Mouse (Mus musculus) forebrain, embryonic 16.5 days (tissue): Measurements from ENCODE around the gene Spns3. TPM values are rescaled to one million over a fixed set of nuclear protein-coding genes. Genes with fewer than 3 reads are reported as not detected.
A peak's percentile ranks its signal among the peaks of the same experiment; 100 is the strongest.

Experiments
- ATAC-seq: fragments of 200-750 bp; cut with Nextera tagmentation; 2 replicates; pipeline ENCODE4 v1.8.0; 2017; ENCODE audit warnings: mild to moderate bottlenecking, moderate library complexity
- H3K27ac ChIP-seq: fragments of 300-500 bp; sonication (generic); 2 replicates; pipeline ENCODE4 v1.5.1; 2014; ENCODE audit warnings: low read length, control low read depth
- H3K27me3 ChIP-seq: fragments of 300-500 bp; sonication (generic); replicated peaks from 2 replicates; pipeline ENCODE4 v1.6.1; 2014; ENCODE audit warnings: low read length; ENCODE audit not compliant: control insufficient read depth, insufficient read depth
- H3K36me3 ChIP-seq: fragments of 300-500 bp; sonication (generic); 2 replicates; pipeline ENCODE4 v1.6.1; 2014; ENCODE audit not compliant: control insufficient read depth, insufficient read depth
- H3K4me1 ChIP-seq: fragments of 300-500 bp; sonication (generic); replicated peaks from 2 replicates; pipeline ENCODE4 v1.6.1; 2014; ENCODE audit warnings: low read length; ENCODE audit not compliant: control insufficient read depth, insufficient read depth
- H3K4me2 ChIP-seq: fragments of 300-500 bp; sonication (generic); 2 replicates; pipeline ENCODE4 v1.6.1; 2014; ENCODE audit warnings: mild to moderate bottlenecking, low read length, control low read depth
- H3K4me3 ChIP-seq: fragments of 300-500 bp; sonication (generic); replicated peaks from 2 replicates; pipeline ENCODE4 v1.5.1; 2014; ENCODE audit warnings: mild to moderate bottlenecking, low read length, control low read depth
- H3K9ac ChIP-seq: fragments of 300-500 bp; sonication (generic); replicated peaks from 2 replicates; pipeline ENCODE4 v1.6.1; 2014; ENCODE audit warnings: low read depth, low read length, control low read depth
- H3K9me3 ChIP-seq: fragments of 300-500 bp; sonication (generic); 2 replicates; pipeline ENCODE4 v1.6.1; 2016; ENCODE audit warnings: low read length; ENCODE audit not compliant: control insufficient read depth
- WGBS: fragments of 180-500 bp; shearing (Covaris S2); extraction: QIAGEN DNeasy Blood & Tissue Kit; methylation state at CpG from one replicate; pipeline ENCODE4 v1.1.7; 2014; 5-methylcytosine and 5-hydroxymethylcytosine counted together
- polyA plus RNA-seq: library from polyadenylated mRNA; unstranded; fragments of >200 nt; fragmentation: Nextera tagmentation; extraction: Ambion mirVana; gene quantifications from 2 replicates; pipeline ENCODE4 v1.2.1, GENCODE M21; 2015

Gene Spns3
- polyA plus RNA-seq, 1 experiment from 2014 or later: not detected

DNA sequence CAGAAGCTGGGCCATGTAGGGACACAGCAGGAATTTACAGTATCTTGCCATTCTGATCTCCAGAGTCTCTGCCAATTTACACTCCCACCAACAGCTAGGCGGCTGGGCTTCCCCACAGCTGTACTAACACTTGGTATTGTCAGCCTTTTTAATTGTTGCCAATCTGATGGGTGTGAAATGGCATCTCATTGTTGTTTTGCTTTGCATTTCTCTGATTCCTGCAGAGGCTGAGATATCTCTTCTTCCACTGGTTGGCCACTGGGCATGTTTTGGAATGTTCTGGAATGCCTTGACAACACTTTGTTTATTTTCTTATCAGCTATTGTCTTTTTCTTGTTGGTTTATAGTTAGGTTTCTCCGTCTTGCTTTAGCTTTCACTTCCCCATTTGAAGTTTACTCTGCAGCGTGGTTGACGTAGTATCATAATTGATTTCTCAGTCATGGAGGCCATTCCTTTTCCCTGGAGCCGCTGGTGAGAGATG, 88.8 kb downstream of the Spns3 start:
- Histone ChIP-seq H3K9ac (no peak overlapping the region), H3K36me3 (0 out of 2 replicates have a peak, but pooled peaks cover 6% of the 10 kb centered on the region), H3K4me1 (no peaks in the 10 kb centered on the region), H3K27me3 (no peaks in the 10 kb centered on the region), H3K27ac (no peak overlapping the region), H3K4me3 (no peak overlapping the region), H3K4me2 (no peak overlapping the region), H3K9me3 (no peaks in the 10 kb centered on the region)
- no peak for ATAC-seq
- 67% methylated on average over 5 of the region's 5 CpGs for WGBS

DNA sequence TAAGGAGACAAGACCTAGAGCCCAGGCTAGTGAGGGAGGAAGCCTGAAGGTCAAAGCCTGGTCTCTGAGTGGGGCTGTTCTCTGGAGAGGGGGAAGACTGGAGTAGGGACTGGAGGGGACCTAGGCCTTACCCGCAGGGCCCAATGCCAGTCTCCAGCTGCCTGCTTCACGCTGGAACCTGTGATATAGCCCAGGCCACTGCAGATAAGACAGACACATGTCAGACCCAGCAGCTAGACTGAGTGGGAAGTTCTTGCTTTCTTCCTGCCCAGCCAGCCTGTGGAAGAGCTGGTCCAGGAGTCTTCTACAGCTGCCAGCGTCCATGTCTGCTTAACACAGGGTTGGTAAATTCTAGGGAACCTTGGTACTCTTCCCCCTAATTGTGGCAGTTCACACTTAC, 91.8 kb downstream of the Spns3 start:
- Histone ChIP-seq H3K4me3 (no peak overlapping the region), H3K27ac (no peak overlapping the region), H3K4me2 (no peak overlapping the region), H3K36me3 (peaks cover 8% of the 10 kb centered on the region; the same call in 1 of the 2 replicates), H3K9ac (no peak overlapping the region), H3K27me3 (no peaks in the 10 kb centered on the region), H3K9me3 (no peaks in the 10 kb centered on the region), H3K4me1 (no peaks in the 10 kb centered on the region)
- WGBS: 87% methylated on average over 3 of the region's 3 CpGs
- ATAC-seq: no peak

DNA sequence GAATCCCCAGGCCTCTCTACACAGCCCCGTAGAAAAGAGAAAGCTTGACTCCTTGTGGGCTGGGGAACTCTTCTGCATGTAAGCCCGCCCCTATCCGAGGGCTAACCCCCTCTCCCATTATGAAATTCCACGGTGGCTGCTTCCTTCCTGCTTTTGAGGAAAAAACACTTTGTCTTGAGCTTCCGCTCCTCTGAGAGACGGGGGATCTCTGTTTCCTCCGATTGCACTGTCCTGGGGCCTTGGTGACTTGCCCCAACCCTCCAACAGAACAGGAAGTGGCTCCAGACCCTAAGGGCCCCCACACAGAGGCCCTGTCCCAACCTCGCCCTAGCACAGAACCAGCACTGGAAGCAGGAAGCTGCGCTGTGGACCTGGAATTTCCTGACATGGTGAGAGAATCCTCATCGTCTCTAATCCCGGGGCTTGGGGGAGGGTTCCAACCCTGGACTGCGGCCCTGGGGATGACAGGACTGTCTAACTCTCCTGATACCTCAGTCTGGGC, 92.3 kb downstream of the Spns3 start:
- Histone ChIP-seq H3K27me3 (no peaks in the 10 kb centered on the region), H3K4me1 (no peaks in the 10 kb centered on the region), H3K27ac (no peak overlapping the region), H3K4me3 (no peak overlapping the region), H3K9me3 (no peaks in the 10 kb centered on the region), H3K4me2 (no peak overlapping the region), H3K36me3 (peaks cover 5% of the 10 kb centered on the region; the same call in 1 of the 2 replicates), H3K9ac (no peak overlapping the region)
- WGBS: 80% methylated on average over 12 of the region's 12 CpGs
- no peak for ATAC-seq

DNA sequence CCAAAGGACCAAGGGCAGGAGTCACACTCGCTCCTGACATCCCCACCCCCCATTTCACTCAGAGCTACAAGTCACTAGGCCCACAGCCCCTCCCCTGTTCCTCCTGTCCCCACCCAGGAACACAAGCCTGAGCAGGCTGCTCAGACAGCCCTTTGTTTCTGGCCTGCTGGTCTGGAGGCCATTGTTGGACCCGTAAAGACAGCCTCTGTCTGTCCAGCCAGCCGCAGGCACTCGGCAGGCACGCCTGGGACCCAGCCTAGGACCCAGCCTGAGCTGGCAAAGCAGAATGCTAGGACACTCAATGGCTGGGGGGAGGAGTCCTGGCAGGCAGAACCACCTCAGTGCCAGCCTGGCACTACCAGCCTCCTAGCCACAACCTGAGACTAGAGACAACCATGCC, 94.6 kb downstream of the Spns3 start:
- Histone ChIP-seq H3K9ac (no peak overlapping the region; the same call in 1 of the 2 replicates), H3K27me3 (no peaks in the 10 kb centered on the region), H3K27ac (no peak overlapping the region), H3K9me3 (no peaks in the 10 kb centered on the region), H3K4me2 (no peak overlapping the region), H3K4me3 (no peak overlapping the region), H3K4me1 (no peaks in the 10 kb centered on the region), H3K36me3 (peaks cover 10% of the 10 kb centered on the region)
- peak; percentile 65 for ATAC-seq
- 28% methylated on average over 5 of the region's 5 CpGs for WGBS

DNA sequence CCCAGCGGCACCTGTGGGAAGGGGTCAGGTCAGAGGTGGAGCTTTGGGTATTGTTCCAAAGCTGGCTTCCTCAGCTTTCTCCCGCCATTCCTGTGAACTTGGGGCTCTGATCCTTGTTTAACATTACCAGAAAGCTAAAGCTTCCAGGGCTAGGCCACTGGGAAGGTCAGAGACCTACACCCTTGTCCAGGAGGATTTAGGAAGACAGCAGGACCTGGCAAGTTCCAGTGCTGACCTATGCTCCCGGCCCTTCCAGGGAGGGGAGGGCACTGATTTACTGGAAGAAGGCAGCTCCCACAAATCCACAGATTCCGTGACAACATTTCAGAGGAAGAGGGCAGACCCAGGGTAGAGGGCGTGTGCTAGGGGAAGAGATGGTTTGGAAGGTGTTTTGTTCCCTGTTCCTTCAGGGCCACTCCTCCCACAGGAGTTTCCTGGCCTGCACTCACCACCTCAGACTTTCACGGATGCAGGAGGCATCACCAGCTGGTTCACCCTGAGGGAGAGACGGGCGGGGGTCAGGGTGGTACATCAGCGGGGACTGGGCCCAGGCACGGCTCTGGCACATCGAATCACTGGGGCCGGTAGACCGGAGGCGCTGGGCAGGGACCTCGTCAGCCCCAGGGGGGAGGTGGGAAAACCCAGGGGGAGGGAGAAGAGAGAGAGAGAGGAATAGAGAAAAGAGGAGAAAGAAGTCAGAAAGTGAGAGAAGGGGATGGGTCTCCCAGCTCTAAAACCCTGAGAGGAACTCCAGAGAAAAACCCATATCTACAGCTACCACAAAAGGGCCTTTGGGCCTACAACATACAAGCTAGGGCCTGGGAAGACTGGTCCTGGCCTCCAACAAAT, 97.0 kb downstream of the Spns3 start:
- ATAC-seq: no peak
- no peak overlapping the region for H3K4me3 ChIP-seq
- no peak overlapping the region for H3K27ac ChIP-seq
- no peaks in the 10 kb centered on the region for H3K4me1 ChIP-seq
- H3K9ac ChIP-seq: no peak overlapping the region
- no peaks in the 10 kb centered on the region for H3K9me3 ChIP-seq
- no peaks in the 10 kb centered on the region for H3K27me3 ChIP-seq
- 64% methylated on average over 15 of the region's 15 CpGs for WGBS
- H3K4me2 ChIP-seq: no peak overlapping the region
- peaks cover 31% of the 10 kb centered on the region for H3K36me3 ChIP-seq

DNA sequence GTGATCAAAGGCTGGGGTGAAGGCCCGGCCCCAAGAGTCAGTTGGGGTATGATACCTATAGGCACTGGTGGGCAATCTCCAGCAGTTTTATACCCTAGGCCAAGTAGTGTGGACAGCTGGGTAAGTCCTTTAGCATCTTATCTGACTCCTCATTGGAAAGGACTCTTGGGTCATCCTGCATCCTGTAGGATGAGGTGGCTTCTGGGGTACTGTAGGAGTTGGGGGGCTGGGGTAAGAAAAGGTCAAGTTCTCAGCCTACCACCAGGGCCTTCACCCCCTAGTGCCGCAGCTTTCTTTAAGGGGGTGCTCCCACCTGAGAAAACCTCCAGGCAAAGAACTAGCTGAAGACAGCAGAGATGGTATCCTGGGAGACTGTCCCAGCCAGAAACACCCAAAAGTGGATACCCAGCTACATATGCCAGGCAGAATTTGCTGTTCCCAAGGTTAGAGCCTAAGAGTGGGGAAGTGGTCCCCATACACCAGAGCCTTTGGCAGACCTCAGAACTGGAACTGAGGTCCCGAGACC, 98.1 kb downstream of the Spns3 start:
- ATAC-seq: no peak
- H3K4me3 ChIP-seq: no peak overlapping the region
- H3K27me3 ChIP-seq: no peaks in the 10 kb centered on the region
- H3K36me3 ChIP-seq: peaks cover 40% of the 10 kb centered on the region
- WGBS: 80% methylated on average over 3 of the region's 3 CpGs
- no peaks in the 10 kb centered on the region for H3K4me1 ChIP-seq
- no peak overlapping the region for H3K27ac ChIP-seq
- no peak overlapping the region for H3K9ac ChIP-seq
- no peaks in the 10 kb centered on the region for H3K9me3 ChIP-seq
- no peak overlapping the region for H3K4me2 ChIP-seq

GRCm38 (mm10) chr11:72447475-72447874, 102.8 kb downstream of the Spns3 start:
- WGBS: 91% methylated on average over 8 of the region's 8 CpGs

GRCm38 (mm10) chr11:72446311-72447105, 103.8 kb downstream of the Spns3 start:
- 94% methylated on average over 6 of the region's 6 CpGs for WGBS
- Histone ChIP-seq H3K27me3 (no peaks in the 10 kb centered on the region), H3K36me3 (peaks cover 79% of the 10 kb centered on the region), H3K4me2 (no peak overlapping the region), H3K9me3 (no peaks in the 10 kb centered on the region), H3K4me3 (no peak overlapping the region), H3K9ac (no peak overlapping the region), H3K4me1 (peaks cover 13% of the 10 kb centered on the region), H3K27ac (no peak overlapping the region)
- no peak for ATAC-seq

More at GRCm38 (mm10) chr11:72447475-72447874, 102.8 kb downstream of the Spns3 start:
- Histone ChIP-seq H3K9ac (no peak overlapping the region), H3K9me3 (no peaks in the 10 kb centered on the region), H3K27ac (no peak overlapping the region), H3K4me3 (no peak overlapping the region), H3K27me3 (no peaks in the 10 kb centered on the region), H3K4me2 (no peak overlapping the region), H3K36me3 (peaks cover 81% of the 10 kb centered on the region), H3K4me1 (peaks cover 4% of the 10 kb centered on the region)
- no peak for ATAC-seq
